8 mouse cellular contexts compared by ENCODE assay signal in the genomic region with DNA sequence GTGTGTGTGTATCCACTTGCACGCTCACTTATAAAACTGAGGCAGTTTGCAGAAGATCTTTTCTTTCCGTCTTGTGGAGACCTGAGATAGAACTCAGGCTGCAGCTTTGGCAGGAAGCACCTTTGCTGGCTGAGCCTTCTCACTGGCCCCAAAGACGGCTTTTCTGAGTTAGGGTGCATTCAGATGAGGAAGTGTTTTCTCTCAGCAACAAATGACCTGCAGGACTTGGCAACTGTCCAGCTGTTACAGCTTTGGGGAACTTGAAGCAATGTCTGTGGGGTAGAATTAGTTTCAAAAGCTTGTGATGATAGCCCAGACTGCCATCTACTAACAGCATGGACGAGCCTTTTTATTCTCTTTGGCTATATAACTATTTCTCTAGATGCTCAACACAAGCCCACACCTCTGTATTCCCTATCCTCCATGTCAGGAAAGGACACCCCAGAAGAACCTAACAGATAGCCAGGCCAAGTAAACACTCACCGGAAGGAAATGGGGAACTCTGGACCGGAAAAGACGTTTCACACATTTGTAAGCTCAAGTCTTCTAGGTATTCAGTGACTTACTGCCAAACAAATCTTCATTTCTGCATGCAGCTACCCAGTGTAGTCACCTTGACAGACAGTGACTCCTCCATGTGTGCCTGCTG.
DNase-seq lines count a peak whose midpoint lies in the region; ATAC-seq and TF ChIP-seq lines count a peak whose summit lies in the region.

No protein-coding gene starts in this region.

- 20% methylated on average over 7 of the region's 7 CpGs for WGBS in liver, embryonic 16.5 days (ENCODE audit: insufficient replicate concordance)
- 6% methylated on average over 7 of the region's 7 CpGs for WGBS in spleen, adult 2 months

- H3K36me3 ChIP-seq in liver, embryonic 16.5 days (ENCODE audit: control insufficient read depth, insufficient read depth): no peaks in the 10 kb centered on the region
- no peaks in the 10 kb centered on the region for H3K36me3 ChIP-seq in spleen, adult 2 months (ENCODE audit: control insufficient read depth, insufficient read depth, low read length)

- no peaks in the 10 kb centered on the region for H3K9me3 ChIP-seq in liver, embryonic 16.5 days (replicated peaks; ENCODE audit: control insufficient read depth, low read length)

- H3K4me3 ChIP-seq in liver, embryonic 16.5 days (ENCODE audit: low read depth, low read length): no peak overlapping the region
- no peak overlapping the region for H3K4me3 ChIP-seq in spleen, adult 2 months (ENCODE audit: extremely low read depth, insufficient read depth, insufficient read length)

- DNase-seq in cerebellum, adult 8-10 months: peak; percentile 35
- no peak for DNase-seq in cerebellum, adult 11 months
- peak; percentile 77 for DNase-seq in right cerebral cortex, postnatal 10 days (ENCODE audit: low spot score in 2 of 2)
- no peak for DNase-seq in right cerebral cortex, adult 2 months (ENCODE audit: low spot score in 2 of 2)
- DNase-seq in heart, postnatal 14 days: peak; percentile 51 to 62
- peak; percentile 85 to 89 for DNase-seq in spleen, adult 2 months (ENCODE audit: low read depth in 1 of 2, low spot score in 2 of 2)
- no peak for DNase-seq in retina, embryonic 14.5 days (ENCODE audit: low spot score)

- no peak overlapping the region for H3K4me2 ChIP-seq in liver, embryonic 16.5 days (ENCODE audit: low read depth, low read length)

- intact Hi-C loops in heart, postnatal 14 days (cut with DNase I): no loop called here

- H3K27ac ChIP-seq in liver, embryonic 16.5 days (ENCODE audit: low read length): peak overlapping the region; percentile 42
- H3K27ac ChIP-seq in spleen, adult 2 months (ENCODE audit: insufficient read depth, low read length): peak overlapping the region; percentile 92

- no peak overlapping the region for H3K9ac ChIP-seq in liver, embryonic 16.5 days (ENCODE audit: low read depth, low read length)

- TF ChIP-seq CTCF in spleen, adult 2 months (IDR thresholded peaks at IDR 0.05; ENCODE audit: extremely low read depth, insufficient read depth, insufficient read length, insufficient replicate concordance): no peak

- peak; percentile 30; the same call in 1 of the 2 replicates for ATAC-seq in liver, embryonic 16.5 days (ENCODE audit: low read depth)

- no peaks in the 10 kb centered on the region for H3K4me1 ChIP-seq in liver, embryonic 16.5 days (ENCODE audit: control insufficient read depth, low read depth, low read length)
- peaks cover 46% of the 10 kb centered on the region for H3K4me1 ChIP-seq in spleen, adult 2 months (ENCODE audit: control insufficient read depth, insufficient read depth, insufficient read length)

- no peak; the same call in 1 of the 2 replicates for TF ChIP-seq POLR2A in spleen, adult 2 months (IDR thresholded peaks at IDR 0.05; ENCODE audit: low read depth, low read length)

- no peaks in the 10 kb centered on the region for H3K27me3 ChIP-seq in liver, embryonic 16.5 days (ENCODE audit: control insufficient read depth, insufficient read depth, low read depth, low read length)
- no peaks in the 10 kb centered on the region for H3K27me3 ChIP-seq in spleen, adult 2 months (ENCODE audit: control insufficient read depth, insufficient read depth, low read length)

Comparison
In these comparisons a context has a peak if more than half of its experiments do, and no peak if none do; other contexts are left out.
1. DNase-seq: peak in cerebellum, adult 8-10 months (single experiment), right cerebral cortex, postnatal 10 days (2 of 2), heart, postnatal 14 days (2 of 2) and spleen, adult 2 months (2 of 2); none in cerebellum, adult 11 months (single experiment), right cerebral cortex, adult 2 months (0 of 2) and retina, embryonic 14.5 days (single experiment).